Mouse (Mus musculus) midbrain, embryonic 11.5 days (tissue): ENCODE measurements around the gene Cox8b. TPM values are rescaled to one million over a fixed set of nuclear protein-coding genes. Genes with fewer than 3 reads are reported as not detected.

Source experiments
- ATAC-seq: fragments of 200-750 bp; cut with Nextera tagmentation; 2 replicates; pipeline ENCODE4 v1.8.0; 2017; ENCODE audit warnings: moderate TSS enrichment, moderate library complexity; ENCODE audit not compliant: low FRiP score
- DNase-seq: peaks from one replicate; pipeline ENCODE4 v3.0.0; 2015; ENCODE audit warnings: low spot score; ENCODE audit errors: missing footprints
- H3K27ac ChIP-seq: fragments of 300-500 bp; sonication (generic); 2 replicates; pipeline ENCODE4 v1.5.1; 2014; ENCODE audit warnings: low read depth, low read length
- H3K27me3 ChIP-seq: fragments of 300-500 bp; sonication (generic); 2 replicates; pipeline ENCODE4 v1.6.1; 2014; ENCODE audit warnings: mild to moderate bottlenecking, low read length, moderate library complexity, mixed read lengths; ENCODE audit not compliant: control insufficient read depth, insufficient read depth
- H3K36me3 ChIP-seq: fragments of 300-500 bp; sonication (generic); 2 replicates; pipeline ENCODE4 v1.6.1; 2014; ENCODE audit warnings: mild to moderate bottlenecking, low read length, moderate library complexity, mixed read lengths; ENCODE audit not compliant: control insufficient read depth, insufficient read depth
- H3K4me1 ChIP-seq: fragments of 300-500 bp; sonication (generic); 2 replicates; pipeline ENCODE4 v1.6.1; 2014; ENCODE audit warnings: low read length; ENCODE audit not compliant: control insufficient read depth, insufficient read depth
- H3K4me2 ChIP-seq: fragments of 300-500 bp; sonication (generic); 2 replicates; pipeline ENCODE4 v1.6.1; 2014; ENCODE audit warnings: mild to moderate bottlenecking, moderate library complexity
- H3K4me3 ChIP-seq: fragments of 300-500 bp; sonication (generic); 2 replicates; pipeline ENCODE4 v1.5.1; 2014; ENCODE audit warnings: low read depth, low read length
- H3K9ac ChIP-seq: fragments of 300-500 bp; sonication (generic); 2 replicates; pipeline ENCODE4 v1.6.1; 2014; ENCODE audit warnings: low read length
- H3K9me3 ChIP-seq: fragments of 300-500 bp; sonication (generic); 2 replicates; pipeline ENCODE4 v1.6.1; 2016; ENCODE audit warnings: low read length; ENCODE audit not compliant: control insufficient read depth
- WGBS: fragments of 180-500 bp; shearing (Covaris S2); extraction: QIAGEN DNeasy Blood & Tissue Kit; methylation state at CpG from one replicate; pipeline ENCODE4 v1.1.7; 2014; 5-methylcytosine and 5-hydroxymethylcytosine counted together
- polyA plus RNA-seq: library from polyadenylated mRNA; unstranded; fragments of >200 nt; fragmentation: Nextera tagmentation; extraction: Ambion mirVana; gene quantifications from 2 replicates; pipeline ENCODE4 v1.2.1, GENCODE M21; 2014

The Cox8b gene
- polyA plus RNA-seq, 1 experiment from 2014 or later, result not detected

DNA sequence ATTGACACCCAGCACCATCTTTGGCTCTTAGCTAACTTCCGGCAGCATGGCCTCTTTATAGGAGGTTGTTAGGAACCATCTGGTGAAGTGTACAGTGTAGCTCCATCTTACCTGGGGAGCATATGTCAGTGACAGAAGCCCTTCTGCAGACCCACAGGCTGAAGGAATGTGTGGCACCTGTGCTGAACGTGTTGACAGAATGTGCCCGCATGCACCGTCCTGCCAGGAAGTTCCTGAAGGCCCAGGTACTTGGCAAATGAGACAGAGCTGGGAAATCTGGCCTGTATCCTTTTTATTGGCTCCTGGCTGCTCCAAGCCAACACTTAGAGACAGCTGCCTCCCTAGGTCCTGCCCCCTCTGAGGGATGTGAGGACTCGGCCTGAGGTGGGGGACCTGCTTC is 39.5 kb downstream of the Cox8b start:
- ATAC-seq, result no peak
- H3K4me3 ChIP-seq, result no peak overlapping the region

DNA sequence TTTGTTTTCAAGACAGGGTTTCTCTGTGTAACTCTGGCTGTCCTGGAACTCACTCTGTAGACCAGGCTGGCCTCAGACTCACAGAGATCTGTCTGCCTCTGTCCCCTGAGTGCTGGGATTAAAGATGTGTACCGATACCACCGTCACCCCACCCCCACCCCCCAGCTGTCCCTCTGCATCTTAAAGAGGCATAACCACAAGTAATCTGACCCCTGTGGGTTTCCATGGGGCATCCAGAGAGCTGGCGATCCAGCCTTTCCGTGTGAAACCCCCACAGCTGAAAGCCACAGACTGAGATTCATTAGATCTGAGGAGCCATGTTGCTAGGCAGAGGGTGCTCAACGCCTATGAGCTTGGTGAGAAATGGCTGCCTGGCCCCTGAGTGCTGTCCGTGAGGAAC is 40.2 kb downstream of the Cox8b start:
- Histone ChIP-seq H3K9ac (no peak overlapping the region), H3K27me3 (no peaks in the 10 kb centered on the region), H3K36me3 (peaks cover 4% of the 10 kb centered on the region; the same call in 1 of the 2 replicates), H3K27ac (no peak overlapping the region), H3K9me3 (no peaks in the 10 kb centered on the region), H3K4me3 (no peak overlapping the region), H3K4me2 (no peak overlapping the region), H3K4me1 (peaks cover 17% of the 10 kb centered on the region)
- 80% methylated on average over 6 of the region's 6 CpGs for WGBS
- DNase-seq (peak; percentile 44), ATAC-seq (no peak)

More for the DNA sequence above, 39.5 kb downstream of the Cox8b start:
- Histone ChIP-seq H3K27me3 (no peaks in the 10 kb centered on the region), H3K9me3 (no peaks in the 10 kb centered on the region), H3K27ac (no peak overlapping the region), H3K4me2 (no peak overlapping the region), H3K9ac (no peak overlapping the region), H3K4me1 (peaks cover 10% of the 10 kb centered on the region), H3K36me3 (peaks cover 4% of the 10 kb centered on the region; the same call in 1 of the 2 replicates)
- peak; percentile 67 for DNase-seq
- WGBS, result 89% methylated on average over 5 of the region's 5 CpGs

DNA sequence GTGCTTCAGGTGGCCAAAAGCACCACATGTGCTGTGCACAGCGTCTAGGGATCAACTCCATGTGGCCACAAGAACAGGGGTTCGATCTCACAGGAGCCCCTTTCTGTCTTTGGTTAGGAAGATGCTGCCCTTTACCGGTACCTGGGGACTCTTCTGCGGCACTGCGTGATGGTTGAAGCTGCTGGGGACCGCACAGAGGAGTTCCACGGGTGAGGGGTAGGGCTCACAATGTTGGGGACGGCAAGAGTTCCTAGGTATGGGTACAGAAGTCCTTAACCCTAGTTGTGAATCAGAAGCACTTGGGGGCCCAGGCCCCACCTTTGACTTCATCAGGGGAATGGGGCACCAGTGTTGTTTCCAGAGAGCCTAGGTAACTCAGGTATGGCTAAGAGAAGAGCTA is 41.5 kb downstream of the Cox8b start:
- no peak overlapping the region for H3K9ac ChIP-seq
- 95% methylated on average over 8 of the region's 8 CpGs for WGBS

DNA sequence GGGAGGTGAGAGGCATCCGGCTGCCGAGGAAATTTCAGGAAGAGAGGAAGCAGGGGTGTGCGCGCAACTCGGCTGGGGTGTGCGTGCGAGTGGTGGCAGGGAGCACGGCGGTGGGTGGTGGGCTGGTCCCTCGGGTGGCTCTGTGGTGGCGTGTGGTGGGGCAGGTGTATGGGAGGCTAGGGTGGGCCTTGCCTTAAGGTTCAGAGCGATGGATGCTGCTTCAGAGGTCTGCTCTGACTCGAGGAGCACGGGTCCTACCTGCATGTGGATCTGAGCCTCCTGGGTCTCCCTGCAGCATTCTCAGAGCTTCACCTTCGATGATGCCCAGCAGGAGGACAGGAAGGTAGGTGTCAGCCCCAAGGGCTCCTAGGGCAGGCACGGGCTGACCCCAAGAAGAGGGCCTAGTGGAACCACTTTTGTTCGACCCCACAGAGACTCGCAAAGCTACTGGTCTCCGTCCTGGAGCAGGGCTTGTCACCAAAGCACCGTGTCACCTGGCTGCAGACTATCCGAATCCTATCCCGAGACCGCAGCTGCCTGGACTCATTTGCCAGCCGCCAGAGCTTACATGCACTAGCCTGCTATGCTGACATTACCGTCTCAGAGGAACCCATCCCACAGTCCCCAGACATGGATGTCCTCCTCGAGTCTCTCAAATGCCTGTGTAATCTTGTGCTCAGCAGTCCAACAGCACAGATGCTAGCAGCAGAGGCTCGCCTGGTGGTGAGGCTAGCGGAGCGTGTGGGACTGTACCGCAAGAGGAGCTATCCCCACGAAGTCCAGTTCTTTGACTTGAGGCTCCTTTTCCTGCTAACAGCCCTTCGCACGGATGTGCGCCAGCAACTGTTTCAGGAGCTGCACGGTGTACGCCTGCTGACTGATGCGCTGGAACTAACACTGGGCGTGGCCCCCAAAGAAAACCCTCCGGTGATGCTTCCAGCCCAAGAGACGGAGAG is 42.4 kb downstream of the Cox8b start, which contains the start of gene Bet1l:
Gene Bet1l (minus strand): TSS at position 28 of the 956 bp plus-strand sequence.
- Histone ChIP-seq H3K9ac (peak within 1 kb of the TSS; percentile 92), H3K27me3 (no peaks in the 10 kb centered on the region), H3K27ac (peak within 1 kb of the TSS; percentile 84), H3K4me2 (peak within 1 kb of the TSS; percentile 99), H3K4me3 (peak within 1 kb of the TSS; percentile 75), H3K9me3 (no peaks in the 10 kb centered on the region), H3K36me3 (peaks cover 4% of the 10 kb centered on the region), H3K4me1 (peaks cover 17% of the 10 kb centered on the region)
- ATAC-seq (peak; percentile 51), DNase-seq (peak; percentile 85)
- WGBS, result 42% methylated on average over 40 of the region's 40 CpGs

More for the DNA sequence above, 41.5 kb downstream of the Cox8b start:
- DNase-seq (peak; percentile 51), ATAC-seq (no peak)
- no peaks in the 10 kb centered on the region for H3K27me3 ChIP-seq
- H3K9me3 ChIP-seq, result no peaks in the 10 kb centered on the region
- H3K27ac ChIP-seq, result no peak overlapping the region
- H3K36me3 ChIP-seq, result peaks cover 4% of the 10 kb centered on the region
- peak overlapping the region; percentile 99 for H3K4me2 ChIP-seq
- H3K4me1 ChIP-seq, result peaks cover 17% of the 10 kb centered on the region
- H3K4me3 ChIP-seq, result 0 out of 2 replicates have a peak overlapping the region, but pooled peaks have one; percentile 75

DNA sequence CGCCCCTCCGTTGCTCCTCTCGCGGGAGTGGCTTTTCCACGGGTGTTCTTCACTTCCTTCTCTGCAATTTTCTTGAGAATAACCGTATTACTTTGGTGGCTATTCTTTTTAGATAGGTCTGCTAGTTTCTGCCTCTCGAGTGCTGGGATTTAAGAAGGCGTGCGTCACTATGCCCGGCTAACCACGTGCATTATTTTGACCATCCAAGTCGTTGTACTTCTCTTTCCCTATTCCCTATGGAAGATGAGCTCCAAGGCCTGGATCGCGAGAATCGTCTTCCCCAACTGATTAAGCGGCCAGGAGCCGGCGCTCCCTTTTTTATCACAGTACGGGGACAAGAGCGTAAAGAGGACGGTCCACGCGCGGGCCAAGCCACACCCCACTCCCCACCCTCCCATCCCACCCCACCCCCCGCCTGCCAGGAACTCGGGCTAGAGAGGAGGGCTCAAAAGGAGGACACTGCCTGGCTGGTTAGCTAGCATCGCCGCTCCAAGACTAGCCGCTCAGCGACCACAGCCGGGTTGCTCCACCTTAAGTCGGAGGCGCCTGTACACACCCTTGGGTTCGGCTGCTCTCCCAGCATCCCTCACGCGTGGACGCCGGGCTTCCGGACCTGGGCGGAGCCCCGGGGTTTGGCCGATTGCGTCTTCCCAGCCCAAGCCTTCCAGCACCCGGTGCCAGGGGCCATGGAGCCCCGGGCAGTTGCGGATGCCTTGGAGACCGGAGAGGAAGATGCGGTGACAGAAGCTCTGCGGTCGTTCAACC is 43.3 kb downstream of the Cox8b start, which contains the start of gene Ric8a:
Gene Ric8a (plus strand): TSS at position 173 of the 765 bp plus-strand sequence.
- Histone ChIP-seq H3K36me3 (peaks cover 5% of the 10 kb centered on the region), H3K27me3 (no peaks in the 10 kb centered on the region), H3K9ac (peak within 1 kb of the TSS; percentile 92), H3K9me3 (no peaks in the 10 kb centered on the region), H3K27ac (peak within 1 kb of the TSS; percentile 84), H3K4me2 (peak within 1 kb of the TSS; percentile 99), H3K4me1 (peaks cover 17% of the 10 kb centered on the region), H3K4me3 (peak within 1 kb of the TSS; percentile 75)
- under 1% methylated on average over 49 of the region's 50 CpGs for WGBS
- DNase-seq (peak; percentile 95), ATAC-seq (peak; percentile 83)

DNA sequence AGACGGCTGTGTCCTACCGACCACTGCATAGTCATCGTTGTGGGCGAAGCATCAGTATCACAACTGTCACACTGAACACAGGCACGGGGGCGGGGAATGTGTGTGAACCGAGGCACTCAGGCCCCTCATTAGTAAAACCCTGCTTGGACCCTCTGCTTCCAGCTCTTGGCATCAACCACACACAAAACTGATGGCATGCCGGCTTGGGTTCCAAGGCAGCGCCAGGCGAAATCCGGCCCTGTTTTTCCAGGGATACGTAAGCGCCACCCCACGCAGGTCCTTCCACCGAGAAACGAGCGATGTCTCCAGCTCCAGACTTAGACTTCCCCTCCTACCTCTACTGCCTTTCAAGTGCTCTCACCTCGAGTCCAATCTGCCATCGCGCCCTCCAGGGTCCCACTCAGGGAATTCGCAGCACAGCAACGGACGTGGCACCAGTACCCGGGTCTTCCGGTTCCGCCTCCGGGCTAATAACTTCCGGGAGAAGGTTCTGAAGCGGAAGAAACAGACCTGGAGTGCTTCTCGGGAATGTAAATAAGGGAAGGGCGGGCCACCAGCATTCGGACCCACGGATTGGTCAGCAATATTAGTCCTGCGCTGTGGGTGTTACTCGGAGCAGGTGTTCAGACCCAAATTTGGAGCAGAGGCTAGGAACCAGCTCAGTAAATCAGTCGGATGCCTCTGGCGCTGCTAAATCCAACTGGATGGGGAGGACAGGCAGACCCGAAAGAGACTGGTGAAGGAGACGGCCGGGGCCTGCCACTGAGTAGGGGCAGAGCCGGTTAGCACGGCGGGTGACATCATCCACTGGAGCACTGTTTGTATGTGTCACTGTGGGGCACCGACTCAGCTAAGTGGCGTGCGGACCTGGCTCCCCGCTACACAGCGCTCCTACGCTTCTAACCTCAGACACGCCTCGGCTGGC is 44.1 kb downstream of the Cox8b start, which contains the start of gene Gm45785:
Gene Gm45785 (minus strand): TSS at position 472 of the 925 bp plus-strand sequence.
- peaks cover 4% of the 10 kb centered on the region for H3K36me3 ChIP-seq
- H3K9ac ChIP-seq, result peak within 1 kb of the TSS; percentile 92
- peak within 1 kb of the TSS; percentile 84 for H3K27ac ChIP-seq
- peak; percentile 78 for ATAC-seq
- H3K4me2 ChIP-seq, result peak within 1 kb of the TSS; percentile 99
- H3K27me3 ChIP-seq, result no peaks in the 10 kb centered on the region
- peak within 1 kb of the TSS; percentile 75 for H3K4me3 ChIP-seq
- peaks cover 17% of the 10 kb centered on the region for H3K4me1 ChIP-seq
- 2% methylated on average over 51 of the region's 51 CpGs for WGBS
- H3K9me3 ChIP-seq, result no peaks in the 10 kb centered on the region
- peak; percentile 97 for DNase-seq

DNA sequence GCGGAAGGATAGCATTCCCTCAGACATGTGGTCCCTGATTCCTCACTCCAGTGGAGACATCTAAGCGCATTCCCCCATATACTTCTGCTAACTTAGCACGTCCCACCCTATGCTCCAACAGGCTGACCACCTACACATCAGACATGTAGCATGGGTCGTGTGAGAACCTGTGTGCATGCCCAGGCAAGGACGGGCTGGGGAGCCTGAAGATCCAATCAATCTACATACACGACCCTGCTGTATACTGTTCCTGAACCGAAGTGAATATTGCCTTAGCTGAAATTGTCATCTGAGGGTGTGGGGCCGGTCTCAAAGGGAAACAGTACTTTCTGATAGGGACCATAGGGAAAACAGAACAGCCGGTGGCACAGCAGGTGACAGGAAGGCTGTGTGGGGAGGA is 45.1 kb downstream of the Cox8b start:
- DNase-seq, result peak; percentile 61
- 74% methylated on average over 9 of the region's 9 CpGs for WGBS
- no peak for ATAC-seq
- Histone ChIP-seq H3K9ac (peak overlapping the region; percentile 92; the same call in 1 of the 2 replicates), H3K4me3 (peak overlapping the region; percentile 75), H3K27me3 (no peaks in the 10 kb centered on the region), H3K36me3 (peaks cover 4% of the 10 kb centered on the region), H3K9me3 (no peaks in the 10 kb centered on the region), H3K4me1 (peaks cover 17% of the 10 kb centered on the region), H3K27ac (no peak overlapping the region), H3K4me2 (peak overlapping the region; percentile 99)

DNA sequence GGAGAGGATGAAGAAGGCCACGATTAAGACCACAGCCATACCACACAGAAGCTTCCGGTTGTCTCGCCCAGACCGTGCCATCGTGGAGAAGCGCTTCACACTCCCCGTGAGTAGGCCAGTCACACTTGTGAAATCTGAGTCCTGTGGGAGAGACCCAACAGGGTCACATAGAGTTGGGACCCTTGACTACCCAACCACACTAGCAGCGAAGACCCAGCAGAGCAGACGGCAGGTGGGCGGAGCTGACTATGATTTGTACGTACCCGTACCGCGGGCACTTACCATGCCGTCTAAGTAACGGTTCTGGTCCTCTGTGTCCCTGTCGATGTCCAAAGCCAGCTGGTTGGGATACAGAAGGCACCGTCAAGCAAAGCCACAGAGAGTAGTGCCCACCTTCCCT is 45.8 kb downstream of the Cox8b start:
- H3K27me3 ChIP-seq, result no peaks in the 10 kb centered on the region
- H3K4me1 ChIP-seq, result peaks cover 17% of the 10 kb centered on the region
- DNase-seq (no peak), ATAC-seq (no peak)
- WGBS, result 93% methylated on average over 18 of the region's 18 CpGs
- H3K4me2 ChIP-seq, result no peak overlapping the region
- H3K9ac ChIP-seq, result no peak overlapping the region
- H3K27ac ChIP-seq, result no peak overlapping the region
- peaks cover 4% of the 10 kb centered on the region for H3K36me3 ChIP-seq
- H3K4me3 ChIP-seq, result no peak overlapping the region
- H3K9me3 ChIP-seq, result no peaks in the 10 kb centered on the region
